Mouse (Mus musculus): ENCODE data around the gene Hmcn1. TPM values are rescaled to one million over a fixed set of nuclear protein-coding genes. Genes with fewer than 3 reads are reported as not detected.

Gene Hmcn1
- polyA plus RNA-seq, 1 experiment from 2014 or later = 25.5 TPM

GRCm38 (mm10) chr1:150639522-150639921 is 353.7 kb downstream of the Hmcn1 start:
- Histone ChIP-seq H3K36me3 (replicated peaks; ENCODE audit: control insufficient read depth, insufficient read depth, low read depth, low read length) (no peaks in the 10 kb centered on the region), H3K4me2 (ENCODE audit: low read depth, low read length) (no peak overlapping the region), H3K27me3 (ENCODE audit: control insufficient read depth, insufficient read depth, low read length) (no peaks in the 10 kb centered on the region), H3K4me1 (ENCODE audit: control insufficient read depth, insufficient read depth, low read length) (no peaks in the 10 kb centered on the region), H3K4me3 (ENCODE audit: low read depth, low read length) (no peak overlapping the region), H3K27ac (replicated peaks; ENCODE audit: low read depth, low read length) (no peak overlapping the region), H3K9me3 (replicated peaks; ENCODE audit: control insufficient read depth, low read length) (no peaks in the 10 kb centered on the region), H3K9ac (replicated peaks; ENCODE audit: low read length) (no peak overlapping the region)
- peak; percentile 51 for DNase-seq (ENCODE audit: low spot score)
- ATAC-seq (replicated peaks; ENCODE audit: insufficient number of reproducible peaks, low FRiP score, low TSS enrichment, low read depth) = no peak
- 57% methylated on average over 6 of the region's 6 CpGs for WGBS

- Histone ChIP-seq H3K27me3 (ENCODE audit: control insufficient read depth, insufficient read depth, low read length) (no peaks in the 10 kb centered on the region), H3K4me1 (ENCODE audit: control insufficient read depth, insufficient read depth, low read length) (no peaks in the 10 kb centered on the region), H3K9ac (replicated peaks; ENCODE audit: low read length) (no peak overlapping the region), H3K27ac (replicated peaks; ENCODE audit: low read depth, low read length) (no peak overlapping the region), H3K9me3 (replicated peaks; ENCODE audit: control insufficient read depth, low read length) (no peaks in the 10 kb centered on the region), H3K4me3 (ENCODE audit: low read depth, low read length) (no peak overlapping the region), H3K4me2 (ENCODE audit: low read depth, low read length) (no peak overlapping the region), H3K36me3 (replicated peaks; ENCODE audit: control insufficient read depth, insufficient read depth, low read depth, low read length) (no peaks in the 10 kb centered on the region)
- WGBS = 75% methylated on average over 4 of the region's 4 CpGs
- DNase-seq (ENCODE audit: low spot score) = no peak
- no peak for ATAC-seq (replicated peaks; ENCODE audit: insufficient number of reproducible peaks, low FRiP score, low TSS enrichment, low read depth)
Observed at GRCm38 (mm10) chr1:150632506-150632905, 360.7 kb downstream of the Hmcn1 start.

DNA sequence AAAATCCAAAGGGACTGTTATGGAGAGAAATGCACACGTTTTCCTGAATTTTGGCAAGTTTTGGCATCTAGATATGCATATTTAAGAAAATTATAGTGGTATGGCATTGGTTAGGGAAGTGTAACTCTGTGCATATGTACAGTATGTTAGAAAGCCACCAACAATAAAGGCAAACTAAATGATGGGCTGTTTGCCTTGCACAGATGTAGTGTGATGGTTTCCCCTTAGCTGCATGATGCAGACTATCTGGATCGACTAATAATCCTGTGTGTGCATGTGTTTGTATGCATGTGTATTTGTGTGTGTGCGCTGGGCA is 361.4 kb downstream of the Hmcn1 start:
- no peak overlapping the region for H3K9ac ChIP-seq (replicated peaks; ENCODE audit: low read length)
- no peaks in the 10 kb centered on the region for H3K4me1 ChIP-seq (ENCODE audit: control insufficient read depth, insufficient read depth, low read length)
- no peaks in the 10 kb centered on the region for H3K27me3 ChIP-seq (ENCODE audit: control insufficient read depth, insufficient read depth, low read length)
- H3K36me3 ChIP-seq (replicated peaks; ENCODE audit: control insufficient read depth, insufficient read depth, low read depth, low read length) = no peaks in the 10 kb centered on the region
- no peak for ATAC-seq (replicated peaks; ENCODE audit: insufficient number of reproducible peaks, low FRiP score, low TSS enrichment, low read depth)
- DNase-seq (ENCODE audit: low spot score) = peak; percentile 25
- no peak overlapping the region for H3K4me2 ChIP-seq (ENCODE audit: low read depth, low read length)
- H3K27ac ChIP-seq (replicated peaks; ENCODE audit: low read depth, low read length) = no peak overlapping the region
- WGBS = 83% methylated on average over 3 of the region's 3 CpGs
- no peak overlapping the region for H3K4me3 ChIP-seq (ENCODE audit: low read depth, low read length)
- H3K9me3 ChIP-seq (replicated peaks; ENCODE audit: control insufficient read depth, low read length) = no peaks in the 10 kb centered on the region

- Histone ChIP-seq H3K9me3 (replicated peaks; ENCODE audit: control insufficient read depth, low read length) (no peaks in the 10 kb centered on the region), H3K4me1 (ENCODE audit: control insufficient read depth, insufficient read depth, low read length) (no peaks in the 10 kb centered on the region), H3K27ac (replicated peaks; ENCODE audit: low read depth, low read length) (no peak overlapping the region), H3K27me3 (ENCODE audit: control insufficient read depth, insufficient read depth, low read length) (no peaks in the 10 kb centered on the region), H3K9ac (replicated peaks; ENCODE audit: low read length) (no peak overlapping the region), H3K4me2 (ENCODE audit: low read depth, low read length) (no peak overlapping the region), H3K4me3 (ENCODE audit: low read depth, low read length) (no peak overlapping the region), H3K36me3 (replicated peaks; ENCODE audit: control insufficient read depth, insufficient read depth, low read depth, low read length) (no peaks in the 10 kb centered on the region)
- WGBS = 69% methylated on average over 17 of the region's 17 CpGs
- ATAC-seq (replicated peaks; ENCODE audit: insufficient number of reproducible peaks, low FRiP score, low TSS enrichment, low read depth) = no peak
- DNase-seq (ENCODE audit: low spot score) = peak; percentile 45
Observed at GRCm38 (mm10) chr1:150631035-150631855, 362.0 kb downstream of the Hmcn1 start.

DNA sequence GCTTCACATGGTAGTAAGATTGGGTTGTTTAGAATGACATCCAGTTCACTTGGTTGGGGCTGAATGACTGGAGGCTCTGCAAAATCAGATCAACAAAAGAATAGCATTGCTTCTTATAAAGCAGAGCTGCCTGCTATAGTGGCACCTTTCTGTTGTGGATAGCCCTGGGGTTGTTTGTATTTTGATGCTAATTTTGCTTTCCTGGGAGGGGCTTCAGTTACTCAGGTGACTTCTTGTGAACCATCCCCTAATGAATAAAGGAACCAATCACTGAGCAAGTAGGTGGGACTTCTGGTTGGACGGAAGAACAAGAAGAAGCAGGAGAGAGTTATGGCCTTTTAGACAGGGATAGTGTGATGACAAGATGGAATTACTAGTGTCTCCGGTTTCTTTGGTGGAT is 370.0 kb downstream of the Hmcn1 start:
- ATAC-seq (replicated peaks; ENCODE audit: insufficient number of reproducible peaks, low FRiP score, low TSS enrichment, low read depth) (no peak), DNase-seq (ENCODE audit: low spot score) (no peak)
- Histone ChIP-seq H3K36me3 (replicated peaks; ENCODE audit: control insufficient read depth, insufficient read depth, low read depth, low read length) (no peaks in the 10 kb centered on the region; the same call in 1 of the 2 replicates), H3K9ac (replicated peaks; ENCODE audit: low read length) (no peak overlapping the region), H3K9me3 (replicated peaks; ENCODE audit: control insufficient read depth, low read length) (no peaks in the 10 kb centered on the region), H3K27ac (replicated peaks; ENCODE audit: low read depth, low read length) (no peak overlapping the region), H3K27me3 (ENCODE audit: control insufficient read depth, insufficient read depth, low read length) (no peaks in the 10 kb centered on the region), H3K4me3 (ENCODE audit: low read depth, low read length) (no peak overlapping the region), H3K4me1 (ENCODE audit: control insufficient read depth, insufficient read depth, low read length) (no peaks in the 10 kb centered on the region), H3K4me2 (ENCODE audit: low read depth, low read length) (no peak overlapping the region)
- WGBS = 92% methylated on average over 2 of the region's 2 CpGs

GRCm38 (mm10) chr1:150610539-150610938 is 382.7 kb downstream of the Hmcn1 start:
- no peak overlapping the region for H3K4me3 ChIP-seq (ENCODE audit: low read depth, low read length)
- no peaks in the 10 kb centered on the region for H3K9me3 ChIP-seq (replicated peaks; ENCODE audit: control insufficient read depth, low read length)
- H3K4me1 ChIP-seq (ENCODE audit: control insufficient read depth, insufficient read depth, low read length) = no peaks in the 10 kb centered on the region
- ATAC-seq (replicated peaks; ENCODE audit: insufficient number of reproducible peaks, low FRiP score, low TSS enrichment, low read depth) = no peak
- DNase-seq (ENCODE audit: low spot score) = no peak
- WGBS = 84% methylated on average over 9 of the region's 9 CpGs
- no peak overlapping the region for H3K9ac ChIP-seq (replicated peaks; ENCODE audit: low read length)
- H3K4me2 ChIP-seq (ENCODE audit: low read depth, low read length) = no peak overlapping the region
- no peaks in the 10 kb centered on the region for H3K36me3 ChIP-seq (replicated peaks; ENCODE audit: control insufficient read depth, insufficient read depth, low read depth, low read length)
- H3K27ac ChIP-seq (replicated peaks; ENCODE audit: low read depth, low read length) = no peak overlapping the region
- H3K27me3 ChIP-seq (ENCODE audit: control insufficient read depth, insufficient read depth, low read length) = no peaks in the 10 kb centered on the region

GRCm38 (mm10) chr1:150606173-150606572 is 387.1 kb downstream of the Hmcn1 start:
- no peaks in the 10 kb centered on the region for H3K27me3 ChIP-seq (ENCODE audit: control insufficient read depth, insufficient read depth, low read length)
- 90% methylated on average over 4 of the region's 4 CpGs for WGBS
- no peak for DNase-seq (ENCODE audit: low spot score)
- no peaks in the 10 kb centered on the region for H3K36me3 ChIP-seq (replicated peaks; ENCODE audit: control insufficient read depth, insufficient read depth, low read depth, low read length)
- no peaks in the 10 kb centered on the region for H3K9me3 ChIP-seq (replicated peaks; ENCODE audit: control insufficient read depth, low read length)
- no peak overlapping the region for H3K4me3 ChIP-seq (ENCODE audit: low read depth, low read length)
- no peaks in the 10 kb centered on the region for H3K4me1 ChIP-seq (ENCODE audit: control insufficient read depth, insufficient read depth, low read length)
- no peak overlapping the region for H3K4me2 ChIP-seq (ENCODE audit: low read depth, low read length)
- ATAC-seq (replicated peaks; ENCODE audit: insufficient number of reproducible peaks, low FRiP score, low TSS enrichment, low read depth) = no peak
- no peak overlapping the region for H3K27ac ChIP-seq (replicated peaks; ENCODE audit: low read depth, low read length)
- no peak overlapping the region for H3K9ac ChIP-seq (replicated peaks; ENCODE audit: low read length)

DNA sequence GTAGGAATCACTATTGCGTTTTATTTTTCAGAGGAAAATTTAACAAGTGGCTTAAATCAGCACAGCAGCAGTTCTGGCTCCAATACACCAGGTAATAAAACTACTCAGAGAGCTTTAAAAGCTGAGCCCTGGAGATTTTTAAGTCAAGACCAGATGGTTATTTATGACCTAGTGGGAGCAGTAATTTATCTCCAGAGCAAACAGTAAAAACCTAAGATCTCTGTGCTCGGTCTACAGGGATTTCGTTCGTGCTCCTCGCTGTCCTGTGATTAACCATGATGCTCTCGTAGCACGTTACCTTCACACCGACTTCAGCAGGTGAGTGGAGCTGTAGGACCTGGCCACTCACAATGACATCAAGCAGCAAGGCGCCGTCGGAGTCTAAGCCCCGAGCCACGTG is 399.6 kb downstream of the Hmcn1 start:
- no peak for ATAC-seq (replicated peaks; ENCODE audit: insufficient number of reproducible peaks, low FRiP score, low TSS enrichment, low read depth)

More for the DNA sequence above, 399.6 kb downstream of the Hmcn1 start:
- 92% methylated on average over 13 of the region's 13 CpGs for WGBS
- no peaks in the 10 kb centered on the region for H3K9me3 ChIP-seq (replicated peaks; ENCODE audit: control insufficient read depth, low read length)
- H3K27me3 ChIP-seq (ENCODE audit: control insufficient read depth, insufficient read depth, low read length) = no peaks in the 10 kb centered on the region
- no peak overlapping the region for H3K27ac ChIP-seq (replicated peaks; ENCODE audit: low read depth, low read length)
- H3K4me1 ChIP-seq (ENCODE audit: control insufficient read depth, insufficient read depth, low read length) = no peaks in the 10 kb centered on the region
- no peak for DNase-seq (ENCODE audit: low spot score)
- no peak overlapping the region for H3K4me2 ChIP-seq (ENCODE audit: low read depth, low read length)
- H3K9ac ChIP-seq (replicated peaks; ENCODE audit: low read length) = no peak overlapping the region
- no peak overlapping the region for H3K4me3 ChIP-seq (ENCODE audit: low read depth, low read length)
- no peaks in the 10 kb centered on the region; the same call in 1 of the 2 replicates for H3K36me3 ChIP-seq (replicated peaks; ENCODE audit: control insufficient read depth, insufficient read depth, low read depth, low read length)

All from embryonic facial prominence, embryonic 11.5 days (tissue).